Mouse (Mus musculus) frontal cortex, postnatal 14 days (tissue): ENCODE measurements around the gene Vps33b.
"Not testable (repeated sequence)": the region's sequence is repeated elsewhere in the genome, so short reads cannot be mapped to it uniquely, and the experiment has no call there.

ENCODE experiments used
- DNase-seq, 2 experiments: peaks; one replicate each; pipeline ENCODE4 v3.0.0; 2022; ENCODE audit warnings: low spot score in 2 of 2

Vps33b gene

DNA sequence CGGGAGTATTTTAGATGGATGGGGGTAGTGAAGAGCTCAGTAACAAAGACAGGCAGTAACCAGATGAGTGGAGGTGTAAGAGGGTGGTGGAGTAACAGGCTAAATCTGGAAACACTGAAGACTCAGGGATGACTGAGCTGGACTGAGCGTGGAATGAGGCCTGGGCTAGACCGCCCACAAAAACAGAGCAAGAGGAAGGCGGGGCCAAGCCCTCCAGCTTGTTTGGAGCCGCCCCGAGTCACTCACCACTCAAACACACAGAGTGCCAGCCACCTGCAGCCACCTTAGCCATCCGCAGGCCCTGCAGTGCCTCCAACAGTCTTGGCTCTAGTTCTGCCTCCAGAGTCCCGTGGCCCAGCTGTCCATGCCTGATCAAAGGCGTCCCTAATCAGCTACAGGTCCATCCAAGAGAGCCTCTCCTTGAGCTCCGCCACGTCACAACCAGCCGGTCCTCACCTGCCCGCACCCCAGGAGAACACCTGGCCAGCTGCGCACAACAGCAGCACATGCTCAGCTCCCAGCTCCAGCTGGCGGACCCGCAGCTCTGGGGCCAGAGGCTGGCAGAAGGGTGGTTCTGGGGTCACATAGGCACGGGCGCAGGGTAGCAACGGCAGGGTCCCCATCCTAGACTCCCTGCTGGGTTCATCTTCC lies 50.5 kb downstream of the Vps33b start:
- DNase-seq = no peak

DNA sequence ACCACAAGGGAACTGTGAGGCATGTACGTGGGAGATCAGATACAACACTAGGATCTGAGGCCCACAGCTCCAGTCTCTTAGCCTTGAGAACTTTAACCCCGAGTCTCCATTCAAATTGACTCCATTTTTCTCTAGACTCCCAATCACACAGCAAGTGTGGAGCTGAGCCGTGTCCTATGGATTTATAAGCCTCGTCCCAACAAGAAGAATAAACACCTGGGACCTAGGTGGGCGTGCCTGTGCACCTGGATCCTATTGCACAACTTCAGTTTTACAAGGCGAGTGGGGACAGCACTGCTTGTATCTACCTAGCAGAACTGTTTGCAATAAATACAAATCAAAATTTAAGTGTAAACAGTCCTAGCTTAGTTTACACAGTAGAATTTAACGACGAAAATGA lies 53.9 kb downstream of the Vps33b start:
- no peak for DNase-seq

DNA sequence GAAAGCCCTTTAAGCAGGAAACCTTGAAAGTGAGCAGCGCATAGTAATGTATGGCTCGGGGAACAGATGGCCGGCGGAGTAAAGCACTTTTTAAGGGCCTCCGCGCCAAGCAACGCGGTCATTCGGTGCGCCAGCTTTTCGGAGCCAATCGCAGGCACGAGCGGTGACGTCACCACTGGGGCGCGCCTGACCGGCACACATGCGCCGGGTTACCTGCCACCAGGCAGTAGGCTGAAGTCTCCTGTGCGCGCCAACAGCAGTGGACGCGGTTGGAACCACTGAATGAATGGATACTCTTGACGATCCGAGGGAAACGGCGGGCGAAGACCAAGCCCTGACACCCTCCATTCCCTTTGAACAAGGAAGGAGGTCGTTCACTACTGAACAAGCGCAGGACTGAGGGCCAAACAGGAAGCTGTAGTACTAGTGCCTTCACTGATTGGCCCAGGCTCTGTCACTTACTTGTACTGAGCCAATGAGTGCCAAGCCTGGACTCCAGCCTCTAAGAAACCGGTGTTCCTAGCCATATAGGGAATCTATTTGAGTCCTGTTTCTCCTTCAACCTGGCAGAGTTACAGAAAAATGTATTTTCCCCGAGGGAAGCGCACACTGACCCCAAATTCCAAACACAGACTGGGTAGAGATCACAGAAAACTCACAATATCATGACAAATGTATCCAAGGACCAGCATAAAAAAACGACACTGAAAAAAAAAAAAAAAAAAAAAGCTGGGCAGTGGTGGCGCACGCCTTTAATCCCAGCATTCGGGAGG lies 54.8 kb downstream of the Vps33b start, which contains the start of gene Rccd1:
Gene Rccd1 (minus strand): TSS at position 412 of the 773 bp plus-strand sequence.
- DNase-seq = peak; percentile 90 to 96

DNA sequence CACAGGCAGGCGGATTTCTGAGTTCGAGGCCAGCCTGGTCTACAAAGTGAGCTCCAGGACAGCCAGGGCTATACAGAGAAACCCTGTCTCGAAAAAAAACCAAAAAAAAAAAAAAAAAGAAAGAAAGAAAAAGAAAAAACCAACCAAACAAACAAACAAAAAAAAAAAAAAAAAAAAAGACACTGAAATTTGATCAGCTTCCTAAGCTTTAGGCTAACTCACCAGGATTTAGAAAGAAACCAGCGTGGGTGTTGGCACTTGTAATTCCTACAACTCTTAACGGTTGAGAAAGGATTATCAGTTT lies 55.3 kb downstream of the Vps33b start:
- DNase-seq = not testable (repeated sequence)

GRCm38 (mm10) chr7:80325292-80325868 lies 55.9 kb downstream of the Vps33b start:
- no peak for DNase-seq

- DNase-seq = no peak
Measured at GRCm38 (mm10) chr7:80326076-80326475, 56.6 kb downstream of the Vps33b start.

DNA sequence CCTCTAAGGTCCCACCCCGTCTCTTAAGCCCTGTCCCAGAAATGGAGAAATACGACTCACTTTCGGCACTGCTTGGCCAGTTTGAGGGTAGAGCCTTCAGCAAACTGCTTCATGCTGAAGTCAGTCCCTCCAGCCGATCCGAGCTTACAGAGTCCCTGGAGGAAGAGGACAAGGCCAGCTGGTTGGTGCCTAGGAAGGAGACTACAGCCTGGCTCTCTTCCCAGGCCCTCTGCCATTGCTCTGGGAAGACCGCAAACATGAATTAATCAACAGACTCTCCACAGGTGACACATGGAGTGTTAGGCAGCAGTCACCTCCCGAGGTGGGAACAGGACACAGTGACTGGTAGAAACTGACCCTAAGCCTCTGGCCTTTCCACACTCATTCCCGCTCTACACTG lies 60.8 kb downstream of the Vps33b start:
- no peak for DNase-seq

- no peak for DNase-seq
Measured at GRCm38 (mm10) chr7:80331433-80331832, 62.0 kb downstream of the Vps33b start.

GRCm38 (mm10) chr7:80334848-80335247 lies 65.4 kb downstream of the Vps33b start:
- DNase-seq = no peak

- no peak for DNase-seq
Measured at GRCm38 (mm10) chr7:80336932-80337331, 67.5 kb downstream of the Vps33b start.

- DNase-seq = no peak
Measured at GRCm38 (mm10) chr7:80339371-80339770, 69.9 kb downstream of the Vps33b start.

- peak; percentile 95 to 96 for DNase-seq
Measured at GRCm38 (mm10) chr7:80339793-80340628, 70.6 kb downstream of the Vps33b start.

DNA sequence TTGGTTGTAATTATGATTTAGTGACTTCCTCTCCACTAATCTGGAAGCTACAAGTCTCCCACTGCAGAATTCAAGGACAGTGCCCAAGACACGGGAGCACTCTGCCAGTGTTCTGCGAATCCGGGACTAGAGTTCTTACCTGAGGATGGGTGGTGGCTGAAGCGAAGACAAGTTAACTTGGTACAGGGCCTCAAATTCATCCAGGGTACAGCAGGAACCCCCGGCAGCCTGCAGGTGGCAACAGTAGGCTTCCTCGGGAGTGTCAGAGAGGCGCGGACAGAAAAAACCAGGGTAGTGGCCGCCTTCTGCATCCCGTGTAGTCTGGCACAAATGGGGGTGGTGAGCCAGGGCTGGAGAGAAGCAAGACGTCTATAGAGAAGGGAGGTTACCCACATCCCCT lies 71.3 kb downstream of the Vps33b start, which contains the start of gene Unc45a:
Gene Unc45a (minus strand): TSS at position 213 of the 400 bp plus-strand sequence.
- peak; percentile 50 to 52 for DNase-seq
